Mouse (Mus musculus): ENCODE measurements around the gene Chrng. TPM values are rescaled to one million over a fixed set of nuclear protein-coding genes. Genes with fewer than 3 reads are reported as not detected.

Chrng gene
- not detected in 2 replicates for polyA plus RNA-seq (2012)

- no peak for TF ChIP-seq GATA1 (IDR thresholded peaks at IDR 0.05; ENCODE audit: low read length)
Measured at GRCm38 (mm10) chr1:87204465-87204864, at the start of gene Chrng. Chrng (plus strand) TSS chr1:87204657.

GRCm38 (mm10) chr1:87155531-87156198, 48.8 kb upstream of the Chrng start:
- no peak for TF ChIP-seq GATA1 (IDR thresholded peaks at IDR 0.05; ENCODE audit: low read length)

GRCm38 (mm10) chr1:87156199-87156587, 48.3 kb upstream of the Chrng start, which contains the start of gene Ecel1:
Ecel1 (minus strand) TSS chr1:87156521.
- TF ChIP-seq GATA1 (IDR thresholded peaks at IDR 0.05; ENCODE audit: low read length), result no peak

GRCm38 (mm10) chr1:87159396-87159795, 45.1 kb upstream of the Chrng start:
- TF ChIP-seq GATA1 (IDR thresholded peaks at IDR 0.05; ENCODE audit: low read length), result no peak

- TF ChIP-seq GATA1 (IDR thresholded peaks at IDR 0.05; ENCODE audit: low read length), result no peak
Measured at GRCm38 (mm10) chr1:87164164-87164795, 40.2 kb upstream of the Chrng start.

- TF ChIP-seq GATA1 (IDR thresholded peaks at IDR 0.05; ENCODE audit: low read length), result no peak
Measured at GRCm38 (mm10) chr1:87164796-87165184, 39.7 kb upstream of the Chrng start.

- TF ChIP-seq GATA1 (IDR thresholded peaks at IDR 0.05; ENCODE audit: low read length), result no peak
Measured at GRCm38 (mm10) chr1:87170458-87170857, 34.0 kb upstream of the Chrng start.

- no peak for TF ChIP-seq GATA1 (IDR thresholded peaks at IDR 0.05; ENCODE audit: low read length)
Measured at GRCm38 (mm10) chr1:87171312-87171711, 33.1 kb upstream of the Chrng start.

- TF ChIP-seq GATA1 (IDR thresholded peaks at IDR 0.05; ENCODE audit: low read length), result no peak
Measured at GRCm38 (mm10) chr1:87172316-87172715, 32.1 kb upstream of the Chrng start.

GRCm38 (mm10) chr1:87174006-87174955, 30.2 kb upstream of the Chrng start:
- no peak for TF ChIP-seq GATA1 (IDR thresholded peaks at IDR 0.05; ENCODE audit: low read length)

- TF ChIP-seq GATA1 (IDR thresholded peaks at IDR 0.05; ENCODE audit: low read length), result no peak
Measured at GRCm38 (mm10) chr1:87175852-87176292, 28.6 kb upstream of the Chrng start.

- no peak for TF ChIP-seq GATA1 (IDR thresholded peaks at IDR 0.05; ENCODE audit: low read length)
Measured at GRCm38 (mm10) chr1:87180896-87181295, 23.6 kb upstream of the Chrng start.

GRCm38 (mm10) chr1:87183013-87183412, 21.4 kb upstream of the Chrng start, which contains the start of gene Prss56:
Prss56 (plus strand) TSS chr1:87183313.
- TF ChIP-seq GATA1 (IDR thresholded peaks at IDR 0.05; ENCODE audit: low read length), result no peak

- TF ChIP-seq GATA1 (IDR thresholded peaks at IDR 0.05; ENCODE audit: low read length), result no peak
Measured at GRCm38 (mm10) chr1:87183998-87184750, 20.3 kb upstream of the Chrng start.

GRCm38 (mm10) chr1:87184751-87185139, 19.7 kb upstream of the Chrng start:
- no peak for TF ChIP-seq GATA1 (IDR thresholded peaks at IDR 0.05; ENCODE audit: low read length)

All from G1E-ER4 (cell line).